Mouse (Mus musculus): ENCODE data around the gene Gh. TPM values are rescaled to one million over a fixed set of nuclear protein-coding genes. Genes with fewer than 3 reads are reported as not detected.

Gh gene
- polyA plus RNA-seq, 2 experiments, result not detected

DNA sequence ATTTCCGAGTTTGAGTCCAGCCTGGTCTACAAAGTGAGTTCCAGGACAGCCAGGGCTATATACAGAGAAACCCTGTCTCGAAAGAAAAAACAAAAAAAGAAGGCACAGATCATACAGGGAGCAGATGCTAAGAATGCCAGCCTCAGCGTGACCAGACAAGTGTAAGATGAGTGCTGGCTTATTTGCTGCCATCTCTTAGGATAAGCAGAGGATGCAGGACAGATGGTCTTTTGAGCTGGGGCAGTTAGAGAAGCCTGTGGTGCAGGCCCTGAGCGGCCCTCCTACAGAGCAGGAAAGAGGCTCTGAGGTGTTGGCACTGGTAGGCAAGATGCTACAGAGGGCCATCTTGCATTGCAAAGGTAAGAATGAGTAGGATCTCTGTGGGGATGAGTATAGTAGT lies 18.3 kb downstream of the Gh start:
- H3K4me2 ChIP-seq (ENCODE audit: low read depth), result no peak overlapping the region

DNA sequence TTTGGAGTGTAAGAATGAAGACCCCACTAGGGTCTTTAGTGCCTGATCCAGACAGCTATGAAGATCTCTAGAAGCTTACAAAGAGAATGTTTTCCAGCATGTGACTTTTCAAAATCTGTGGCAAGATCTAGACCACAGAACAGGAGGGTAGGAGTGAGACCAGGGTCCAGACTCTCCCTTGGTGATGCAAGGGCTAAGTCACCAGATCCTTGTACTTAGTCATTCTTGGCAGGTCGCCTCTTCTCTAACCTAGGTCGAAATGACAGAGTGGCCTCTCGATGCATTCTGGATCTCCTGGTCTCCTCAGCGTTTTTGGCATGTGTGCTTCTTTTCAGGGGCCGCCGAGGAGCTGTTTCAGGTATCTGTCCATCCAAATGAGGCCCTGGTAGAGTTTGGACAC lies 19.2 kb downstream of the Gh start:
- no peaks in the 10 kb centered on the region for H3K9me3 ChIP-seq (ENCODE audit: control insufficient read depth, low read length)
- 69% methylated on average over 6 of the region's 6 CpGs for WGBS (ENCODE audit: insufficient replicate concordance)

More for the DNA sequence above, 18.3 kb downstream of the Gh start:
- Histone ChIP-seq H3K27me3 (ENCODE audit: control insufficient read depth, insufficient read depth, low read length) (no peaks in the 10 kb centered on the region), H3K36me3 (replicated peaks; ENCODE audit: control insufficient read depth, insufficient read depth, low read depth) (no peaks in the 10 kb centered on the region), H3K9ac (replicated peaks) (no peak overlapping the region), H3K9me3 (ENCODE audit: control insufficient read depth, low read length) (no peaks in the 10 kb centered on the region), H3K4me1 (replicated peaks; ENCODE audit: control insufficient read depth in 2 of 2, insufficient read depth in 2 of 2, low read length in 1 of 2) (no peaks in the 10 kb centered on the region), H3K4me3 (ENCODE audit: insufficient read depth in 1 of 2, low read depth in 2 of 2, low read length in 2 of 2) (no peak overlapping the region), H3K27ac (no peak overlapping the region)
- ATAC-seq (ENCODE audit: insufficient read depth) (no peak), DNase-seq (ENCODE audit: low read depth in 3 of 3, low spot score in 3 of 3) (no peak)
- no peak for TF ChIP-seq EP300 (IDR thresholded peaks at IDR 0.05; ENCODE audit: low read depth)
- no peak for TF ChIP-seq CTCF (IDR thresholded peaks at IDR 0.05; ENCODE audit: low read depth)
- 49% methylated on average over 4 of the region's 4 CpGs for WGBS (ENCODE audit: insufficient replicate concordance)

DNA sequence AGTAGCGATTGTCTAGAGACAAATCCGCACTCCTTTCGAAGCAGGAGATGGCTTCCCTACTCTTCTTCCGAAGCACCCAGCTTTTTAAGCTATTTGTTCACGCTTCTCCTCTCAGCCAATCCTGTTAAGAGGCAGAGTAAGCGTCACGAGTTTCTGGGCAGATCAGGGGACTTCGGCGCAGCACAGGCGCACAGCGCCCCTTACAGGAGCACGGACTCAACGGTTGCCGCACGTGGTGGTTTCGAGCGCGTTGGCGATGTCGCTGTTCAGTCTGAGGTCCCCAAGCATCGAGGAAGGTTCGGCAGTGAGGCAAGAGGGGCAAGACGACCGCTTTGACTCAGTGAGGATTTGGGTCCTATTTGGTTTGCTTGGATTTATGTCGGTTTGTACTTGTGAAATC lies 25.2 kb downstream of the Gh start, which contains the start of gene Tcam1:
Tcam1 (plus strand) TSS at position 219 of the 400 bp plus-strand sequence.
- ATAC-seq (ENCODE audit: insufficient read depth) (no peak), DNase-seq (ENCODE audit: low read depth in 3 of 3, low spot score in 3 of 3) (peak; percentile 77 to 83 (median 78))
- WGBS (ENCODE audit: insufficient replicate concordance), result 4% methylated on average over 25 of the region's 25 CpGs
- Histone ChIP-seq H3K27me3 (ENCODE audit: control insufficient read depth, insufficient read depth, low read length) (no peaks in the 10 kb centered on the region), H3K9ac (replicated peaks) (no peak within 1 kb of the TSS), H3K4me3 (ENCODE audit: insufficient read depth in 1 of 2, low read depth in 2 of 2, low read length in 2 of 2) (no peak within 1 kb of the TSS), H3K9me3 (ENCODE audit: control insufficient read depth, low read length) (no peaks in the 10 kb centered on the region), H3K4me2 (ENCODE audit: low read depth) (peak within 1 kb of the TSS; percentile 38), H3K27ac (no peak within 1 kb of the TSS), H3K4me1 (replicated peaks; ENCODE audit: control insufficient read depth in 2 of 2, insufficient read depth in 2 of 2, low read length in 1 of 2) (peaks cover 6 to 22% of the 10 kb centered on the region in 2 experiments), H3K36me3 (replicated peaks; ENCODE audit: control insufficient read depth, insufficient read depth, low read depth) (no peaks in the 10 kb centered on the region)
- TF ChIP-seq CTCF (IDR thresholded peaks at IDR 0.05; ENCODE audit: low read depth) (peak; percentile 91), EP300 (IDR thresholded peaks at IDR 0.05; ENCODE audit: low read depth) (no peak)

More for the DNA sequence above, 19.2 kb downstream of the Gh start:
- no peaks in the 10 kb centered on the region for H3K36me3 ChIP-seq (replicated peaks; ENCODE audit: control insufficient read depth, insufficient read depth, low read depth)
- H3K27me3 ChIP-seq (ENCODE audit: control insufficient read depth, insufficient read depth, low read length), result no peaks in the 10 kb centered on the region
- H3K9ac ChIP-seq (replicated peaks), result no peak overlapping the region
- no peaks in the 10 kb centered on the region for H3K4me1 ChIP-seq (replicated peaks; ENCODE audit: control insufficient read depth in 2 of 2, insufficient read depth in 2 of 2, low read length in 1 of 2)
- no peak overlapping the region for H3K4me3 ChIP-seq (ENCODE audit: insufficient read depth in 1 of 2, low read depth in 2 of 2, low read length in 2 of 2)
- H3K4me2 ChIP-seq (ENCODE audit: low read depth), result no peak overlapping the region
- DNase-seq (ENCODE audit: low read depth in 3 of 3, low spot score in 3 of 3) (no peak), ATAC-seq (ENCODE audit: insufficient read depth) (no peak)
- TF ChIP-seq EP300 (IDR thresholded peaks at IDR 0.05; ENCODE audit: low read depth) (no peak), CTCF (IDR thresholded peaks at IDR 0.05; ENCODE audit: low read depth) (no peak)
- H3K27ac ChIP-seq, result no peak overlapping the region

DNA sequence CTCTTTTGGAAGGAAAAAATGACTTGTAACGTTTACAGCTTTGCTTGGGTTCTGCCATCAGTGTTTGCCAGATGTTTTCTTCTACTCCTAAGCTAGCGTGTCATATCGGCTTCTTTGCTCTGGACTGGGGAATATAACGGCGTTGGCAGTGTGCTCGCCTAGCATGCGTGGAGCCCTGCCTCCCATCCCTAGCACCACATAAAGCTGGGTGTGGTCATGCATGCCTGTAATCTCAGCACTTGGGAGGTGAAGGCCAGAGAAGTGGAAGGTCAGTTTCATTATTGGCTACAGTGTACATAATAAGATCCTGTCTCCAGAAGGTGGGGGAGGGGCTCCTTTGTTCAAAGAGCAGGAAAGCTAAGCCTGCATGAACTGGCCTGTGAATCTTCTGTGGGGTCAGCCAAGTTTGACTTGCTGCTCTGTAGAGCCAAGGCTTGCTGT lies 26.7 kb downstream of the Gh start:
- no peaks in the 10 kb centered on the region for H3K27me3 ChIP-seq (ENCODE audit: control insufficient read depth, insufficient read depth, low read length)
- no peak for ATAC-seq (ENCODE audit: insufficient read depth)
- H3K27ac ChIP-seq, result no peak overlapping the region
- no peak overlapping the region for H3K4me3 ChIP-seq (ENCODE audit: insufficient read depth in 1 of 2, low read depth in 2 of 2, low read length in 2 of 2)
- H3K9ac ChIP-seq (replicated peaks), result no peak overlapping the region
- no peak for DNase-seq (ENCODE audit: low read depth in 3 of 3, low spot score in 3 of 3)
- peaks cover 11 to 30% of the 10 kb centered on the region in 2 experiments for H3K4me1 ChIP-seq (replicated peaks; ENCODE audit: control insufficient read depth in 2 of 2, insufficient read depth in 2 of 2, low read length in 1 of 2)
- no peaks in the 10 kb centered on the region for H3K36me3 ChIP-seq (replicated peaks; ENCODE audit: control insufficient read depth, insufficient read depth, low read depth)
- H3K4me2 ChIP-seq (ENCODE audit: low read depth), result no peak overlapping the region
- TF ChIP-seq CTCF (IDR thresholded peaks at IDR 0.05; ENCODE audit: low read depth) (no peak), EP300 (IDR thresholded peaks at IDR 0.05; ENCODE audit: low read depth) (no peak)
- no peaks in the 10 kb centered on the region for H3K9me3 ChIP-seq (ENCODE audit: control insufficient read depth, low read length)
- WGBS (ENCODE audit: insufficient replicate concordance), result 82% methylated on average over 7 of the region's 7 CpGs

DNA sequence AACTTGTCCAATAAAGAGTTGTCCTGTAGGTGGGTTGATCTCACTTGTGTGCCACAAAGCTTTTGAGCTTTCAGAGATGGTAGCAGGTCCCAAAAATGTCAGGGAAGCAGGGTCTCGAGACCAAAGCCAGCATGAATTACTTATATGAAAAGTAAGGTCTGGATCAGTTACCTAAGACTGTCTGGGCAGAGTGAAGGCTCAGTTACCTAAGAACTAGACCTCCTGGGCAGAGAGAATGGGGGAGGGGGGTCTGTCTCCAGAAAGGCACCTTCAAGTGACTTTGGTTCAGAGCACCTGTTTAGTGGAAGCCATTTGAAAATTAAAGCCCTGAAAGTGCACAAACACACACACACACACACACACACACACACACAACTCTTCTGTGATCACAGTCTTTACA lies 27.3 kb downstream of the Gh start:
- ATAC-seq (ENCODE audit: insufficient read depth) (no peak), DNase-seq (ENCODE audit: low read depth in 3 of 3, low spot score in 3 of 3) (no peak)
- H3K27me3 ChIP-seq (ENCODE audit: control insufficient read depth, insufficient read depth, low read length), result no peaks in the 10 kb centered on the region
- H3K9me3 ChIP-seq (ENCODE audit: control insufficient read depth, low read length), result no peaks in the 10 kb centered on the region
- no peaks in the 10 kb centered on the region for H3K36me3 ChIP-seq (replicated peaks; ENCODE audit: control insufficient read depth, insufficient read depth, low read depth)
- no peak overlapping the region for H3K27ac ChIP-seq
- no peak for TF ChIP-seq CTCF (IDR thresholded peaks at IDR 0.05; ENCODE audit: low read depth)
- no peak for TF ChIP-seq EP300 (IDR thresholded peaks at IDR 0.05; ENCODE audit: low read depth)
- no peak overlapping the region for H3K9ac ChIP-seq (replicated peaks)
- H3K4me3 ChIP-seq (ENCODE audit: insufficient read depth in 1 of 2, low read depth in 2 of 2, low read length in 2 of 2), result no peak overlapping the region
- peaks cover 13 to 30% of the 10 kb centered on the region in 2 experiments for H3K4me1 ChIP-seq (replicated peaks; ENCODE audit: control insufficient read depth in 2 of 2, insufficient read depth in 2 of 2, low read length in 1 of 2)
- 65% methylated on average over 1 of the region's 1 CpGs for WGBS (ENCODE audit: insufficient replicate concordance)
- H3K4me2 ChIP-seq (ENCODE audit: low read depth), result no peak overlapping the region
